Mouse (Mus musculus): ENCODE results near the gene Camk1g.

GRCm38 (mm10) chr1:193386136-193386535 lies 16.0 kb upstream of the Camk1g start:
- TF ChIP-seq CTCF (IDR thresholded peaks at IDR 0.05; ENCODE audit: borderline replicate concordance, control insufficient read depth, extremely low read depth, insufficient read depth, low read length, poor library complexity) (peak; percentile 68; the same call in 1 of the 2 replicates), POLR2A (IDR thresholded peaks at IDR 0.05; ENCODE audit: control insufficient read depth, extremely low read depth, insufficient read depth, low read length, poor library complexity) (no peak)
